Mouse (Mus musculus) embryo, embryonic 9.5 days (tissue): ENCODE measurements around the gene Lef1.

ENCODE experiments used
- DNase-seq: peaks from one replicate; pipeline ENCODE4 v3.0.0-alpha.2; 2017; ENCODE audit errors: extremely low spot score

The Lef1 gene

GRCm38 (mm10) chr3:131190671-131191367 is 80.5 kb downstream of the Lef1 start:
- DNase-seq, result no peak

GRCm38 (mm10) chr3:131191454-131191853 is 81.2 kb downstream of the Lef1 start:
- DNase-seq, result no peak

GRCm38 (mm10) chr3:131196050-131196449 is 85.8 kb downstream of the Lef1 start:
- DNase-seq, result no peak

GRCm38 (mm10) chr3:131196507-131197019 is 86.3 kb downstream of the Lef1 start:
- no peak for DNase-seq

GRCm38 (mm10) chr3:131198991-131199390 is 88.7 kb downstream of the Lef1 start:
- DNase-seq, result no peak

GRCm38 (mm10) chr3:131199590-131200288 is 89.5 kb downstream of the Lef1 start:
- no peak for DNase-seq

GRCm38 (mm10) chr3:131202311-131202710 is 92.0 kb downstream of the Lef1 start:
- DNase-seq, result no peak

GRCm38 (mm10) chr3:131207846-131208245 is 97.6 kb downstream of the Lef1 start:
- no peak for DNase-seq

GRCm38 (mm10) chr3:131208265-131208891 is 98.1 kb downstream of the Lef1 start:
- DNase-seq, result no peak

- no peak for DNase-seq
Measured at GRCm38 (mm10) chr3:131212200-131212599, 101.9 kb downstream of the Lef1 start.

GRCm38 (mm10) chr3:131214060-131214658 is 103.9 kb downstream of the Lef1 start:
- DNase-seq, result no peak

GRCm38 (mm10) chr3:131214841-131215240 is 104.6 kb downstream of the Lef1 start:
- DNase-seq, result no peak

- DNase-seq, result no peak
Measured at GRCm38 (mm10) chr3:131218636-131219390, 108.5 kb downstream of the Lef1 start.

- no peak for DNase-seq
Measured at GRCm38 (mm10) chr3:131228083-131228482, 117.8 kb downstream of the Lef1 start.

GRCm38 (mm10) chr3:131237061-131237460 is 126.8 kb downstream of the Lef1 start:
- DNase-seq, result no peak

GRCm38 (mm10) chr3:131237785-131238633 is 127.7 kb downstream of the Lef1 start:
- peak; percentile 85 for DNase-seq

GRCm38 (mm10) chr3:131245766-131246578 is 135.7 kb downstream of the Lef1 start:
- DNase-seq, result peak; percentile 66

GRCm38 (mm10) chr3:131246579-131247046 is 136.3 kb downstream of the Lef1 start:
- DNase-seq, result no peak

GRCm38 (mm10) chr3:131247447-131247846 is 137.2 kb downstream of the Lef1 start:
- no peak for DNase-seq

GRCm38 (mm10) chr3:131247851-131248250 is 137.6 kb downstream of the Lef1 start:
- no peak for DNase-seq
